Mouse (Mus musculus) retina, postnatal 7 days (tissue): Measurements from ENCODE around the gene 4921517D22Rik.

Source experiments
- DNase-seq: peaks from one replicate; pipeline ENCODE4 v3.0.0-alpha.2; 2012; ENCODE audit warnings: low read depth, low spot score

Gene 4921517D22Rik

GRCm38 (mm10) chr13:59691478-59691877 lies 2.4 kb downstream of the 4921517D22Rik start:
- DNase-seq = no peak

- DNase-seq = no peak
These were observed 3.3 kb downstream of the 4921517D22Rik start for GRCm38 (mm10) chr13:59690576-59690975.

- DNase-seq = no peak
These were observed 4.1 kb downstream of the 4921517D22Rik start for GRCm38 (mm10) chr13:59689843-59690242.

GRCm38 (mm10) chr13:59689313-59689712 lies 4.6 kb downstream of the 4921517D22Rik start:
- no peak for DNase-seq

- DNase-seq = no peak
These were observed 5.6 kb downstream of the 4921517D22Rik start for GRCm38 (mm10) chr13:59688338-59688770.

GRCm38 (mm10) chr13:59685236-59685635 lies 8.7 kb downstream of the 4921517D22Rik start:
- DNase-seq = no peak

- no peak for DNase-seq
These were observed 11.3 kb downstream of the 4921517D22Rik start for GRCm38 (mm10) chr13:59682629-59683028.

GRCm38 (mm10) chr13:59679908-59680307 lies 14.0 kb downstream of the 4921517D22Rik start:
- no peak for DNase-seq

GRCm38 (mm10) chr13:59679306-59679705 lies 14.6 kb downstream of the 4921517D22Rik start:
- no peak for DNase-seq

GRCm38 (mm10) chr13:59676316-59677229 lies 17.3 kb downstream of the 4921517D22Rik start:
- DNase-seq = no peak

GRCm38 (mm10) chr13:59675151-59676011 lies 18.5 kb downstream of the 4921517D22Rik start, which contains the start of gene Golm1:
Golm1 (minus strand) TSS chr13:59675811.
- DNase-seq = peak; percentile 14

GRCm38 (mm10) chr13:59674761-59675150 lies 19.2 kb downstream of the 4921517D22Rik start:
- no peak for DNase-seq

GRCm38 (mm10) chr13:59674215-59674614 lies 19.7 kb downstream of the 4921517D22Rik start:
- DNase-seq = no peak

GRCm38 (mm10) chr13:59673597-59673996 lies 20.3 kb downstream of the 4921517D22Rik start:
- no peak for DNase-seq

- no peak for DNase-seq
These were observed 21.7 kb downstream of the 4921517D22Rik start for GRCm38 (mm10) chr13:59672248-59672647.

- no peak for DNase-seq
These were observed 22.4 kb downstream of the 4921517D22Rik start for GRCm38 (mm10) chr13:59671521-59671920.

GRCm38 (mm10) chr13:59669946-59670345 lies 24.0 kb downstream of the 4921517D22Rik start:
- no peak for DNase-seq

GRCm38 (mm10) chr13:59668501-59669093 lies 25.3 kb downstream of the 4921517D22Rik start:
- DNase-seq = no peak

GRCm38 (mm10) chr13:59667763-59668162 lies 26.1 kb downstream of the 4921517D22Rik start:
- DNase-seq = no peak

- no peak for DNase-seq
These were observed 29.8 kb downstream of the 4921517D22Rik start for GRCm38 (mm10) chr13:59663939-59664712.

- DNase-seq = no peak
These were observed 31.9 kb downstream of the 4921517D22Rik start for GRCm38 (mm10) chr13:59661966-59662365.
